Mouse (Mus musculus): ENCODE data around the gene Slc35b1.
A peak's percentile ranks its signal among the peaks of the same experiment; 100 is the strongest.

The Slc35b1 gene

DNA sequence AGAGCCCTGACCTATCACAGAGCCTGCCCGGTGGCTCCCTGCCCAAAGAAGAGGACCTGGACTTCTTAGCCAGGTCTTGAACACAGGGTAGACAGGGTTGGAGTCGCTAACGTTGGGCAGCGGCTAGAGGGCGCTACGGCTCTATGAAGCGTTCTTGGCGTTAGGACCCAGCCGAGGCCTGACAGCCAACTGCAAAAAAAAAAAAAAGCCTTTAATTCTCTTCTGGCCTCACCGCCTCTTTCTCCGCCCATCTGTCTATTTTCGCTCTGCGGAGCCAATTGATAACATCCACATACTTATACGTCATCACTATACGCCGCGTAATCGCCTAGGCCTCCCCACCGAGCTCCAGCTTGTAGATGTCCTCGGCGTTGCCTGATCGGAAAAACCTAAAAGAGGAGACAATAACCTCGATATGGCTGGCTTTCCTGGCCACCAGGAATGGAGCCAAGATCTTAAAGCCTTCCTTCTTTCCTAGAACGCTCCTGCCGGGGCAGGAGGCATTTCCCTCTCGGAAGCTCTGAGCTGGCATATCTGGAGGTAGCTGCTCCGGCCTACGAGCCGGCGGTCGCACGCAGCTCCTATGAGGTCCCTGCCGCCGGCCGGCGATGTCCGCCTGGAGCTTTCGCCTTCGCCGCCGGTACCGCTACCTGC, at the start of gene Slc35b1:
Gene Slc35b1, plus strand, starts transcription at position 374 of the 654 bp plus-strand sequence.
- peak; percentile 93 to 96 for DNase-seq (ENCODE audit: low spot score in 2 of 2)

DNA sequence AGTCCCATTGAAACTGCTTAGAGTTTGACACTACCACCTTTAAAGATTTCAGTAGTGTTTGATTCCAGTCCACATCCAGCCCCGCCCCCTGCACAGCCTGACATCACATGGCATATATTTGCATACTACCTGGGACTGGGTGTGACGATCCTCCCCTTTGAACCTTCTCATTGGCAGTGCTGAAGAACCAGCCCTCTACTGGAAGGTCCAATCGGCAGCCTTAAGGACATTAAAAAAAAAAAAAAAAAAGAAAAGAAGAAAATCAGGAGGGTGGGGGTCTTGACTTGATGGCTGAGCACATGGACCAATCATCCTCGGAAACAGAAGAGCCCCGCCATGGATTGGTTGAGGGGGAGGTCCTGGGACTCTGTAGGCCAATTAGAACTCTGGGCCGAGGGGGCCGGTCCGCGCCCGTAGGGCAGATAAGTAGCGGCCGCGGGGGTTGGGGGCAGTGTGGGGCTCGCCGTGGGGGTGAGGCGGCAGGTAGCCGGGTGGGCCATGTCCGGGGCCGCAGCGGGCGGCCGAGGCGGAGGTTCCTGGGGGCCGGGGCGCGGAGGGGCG, 47.8 kb upstream of the Slc35b1 start, which contains the start of gene Fam117a:
Gene Fam117a, plus strand, starts transcription at position 451 of the 561 bp plus-strand sequence.
- DNase-seq (ENCODE audit: low spot score in 2 of 2) = peak; percentile 82 to 94

GRCm38 (mm10) chr11:95337129-95337813, 47.2 kb upstream of the Slc35b1 start:
- peak; percentile 80 to 83 for DNase-seq (ENCODE audit: low spot score in 2 of 2)

DNA sequence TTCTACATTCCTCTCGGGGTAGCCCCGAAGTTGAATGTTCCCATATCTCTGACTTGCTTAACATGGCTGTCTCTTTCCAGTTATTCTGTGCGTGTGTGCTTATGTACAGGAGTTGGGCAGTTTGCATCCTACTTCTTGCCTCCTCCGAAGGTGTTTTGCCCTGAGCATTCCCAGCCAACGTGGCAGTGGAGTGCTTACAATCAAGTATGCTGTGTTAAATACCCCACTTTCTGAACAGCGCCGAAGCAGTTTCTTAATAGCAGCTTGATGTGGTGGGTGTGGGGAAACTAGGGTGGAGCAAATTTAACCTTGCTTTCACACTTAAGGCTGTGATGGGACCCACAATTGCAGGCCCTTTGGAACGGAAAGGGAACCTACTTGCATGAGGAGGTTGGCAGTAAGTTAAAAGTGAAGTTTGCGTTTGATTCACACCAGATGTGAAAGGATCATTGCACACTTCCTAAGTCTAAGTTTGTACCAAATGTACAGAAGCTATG, 46.6 kb upstream of the Slc35b1 start:
- DNase-seq (ENCODE audit: low spot score in 2 of 2) = peak in 1 of 2 experiments; percentile 44

DNA sequence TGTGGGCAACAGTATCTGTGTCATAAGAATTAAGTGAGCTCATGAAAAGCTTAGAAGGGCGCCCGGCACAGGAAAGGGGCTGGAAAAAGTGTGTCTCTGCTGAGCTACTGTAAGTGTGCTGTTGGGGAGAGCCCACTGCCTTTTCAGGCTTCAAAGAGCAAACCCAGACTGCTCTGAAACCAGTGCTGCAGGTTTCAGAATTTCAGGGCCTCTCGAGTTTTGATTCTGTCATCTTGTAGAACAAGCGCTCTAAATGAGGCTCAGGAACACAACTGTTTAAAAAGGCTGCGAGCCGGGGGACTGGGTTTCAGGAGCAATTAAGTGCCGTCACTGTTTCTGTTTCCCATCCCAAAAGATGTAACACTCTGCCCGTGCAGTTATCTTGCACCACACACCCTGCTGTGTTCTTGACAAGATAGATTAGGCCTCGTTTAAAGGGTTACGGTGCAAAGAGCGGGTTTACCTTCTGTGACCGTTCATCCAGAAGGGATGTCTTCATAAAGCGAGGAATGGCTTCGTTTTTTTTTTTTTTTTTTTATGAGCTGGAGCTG, 44.9 kb upstream of the Slc35b1 start:
- DNase-seq (ENCODE audit: low spot score in 2 of 2) = peak; percentile 73 to 84

GRCm38 (mm10) chr11:95340259-95340658, 44.2 kb upstream of the Slc35b1 start:
- DNase-seq (ENCODE audit: low spot score in 2 of 2) = no peak

GRCm38 (mm10) chr11:95340664-95341063, 43.8 kb upstream of the Slc35b1 start:
- peak in 1 of 2 experiments; percentile 61 for DNase-seq (ENCODE audit: low spot score in 2 of 2)

DNA sequence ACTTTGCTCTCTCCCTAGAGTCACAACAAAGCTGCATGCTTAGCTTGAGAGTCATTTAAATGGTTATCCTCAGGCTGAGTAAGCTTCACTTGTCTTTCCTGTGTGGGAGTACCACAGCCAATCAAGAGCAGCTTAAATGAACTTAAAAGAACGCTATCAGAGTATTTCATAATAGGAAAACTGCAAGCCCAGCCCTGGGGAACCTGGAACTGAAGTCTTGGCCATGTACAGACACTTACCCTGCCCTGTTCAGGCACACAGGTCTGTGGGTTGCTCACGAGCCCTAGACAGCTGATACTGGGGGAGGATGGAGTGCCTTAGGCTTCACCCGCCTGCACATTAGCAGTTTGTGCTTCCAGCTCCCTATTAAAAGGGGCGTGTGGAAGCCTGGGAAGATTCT, 41.3 kb upstream of the Slc35b1 start:
- no peak for DNase-seq (ENCODE audit: low spot score in 2 of 2)

DNA sequence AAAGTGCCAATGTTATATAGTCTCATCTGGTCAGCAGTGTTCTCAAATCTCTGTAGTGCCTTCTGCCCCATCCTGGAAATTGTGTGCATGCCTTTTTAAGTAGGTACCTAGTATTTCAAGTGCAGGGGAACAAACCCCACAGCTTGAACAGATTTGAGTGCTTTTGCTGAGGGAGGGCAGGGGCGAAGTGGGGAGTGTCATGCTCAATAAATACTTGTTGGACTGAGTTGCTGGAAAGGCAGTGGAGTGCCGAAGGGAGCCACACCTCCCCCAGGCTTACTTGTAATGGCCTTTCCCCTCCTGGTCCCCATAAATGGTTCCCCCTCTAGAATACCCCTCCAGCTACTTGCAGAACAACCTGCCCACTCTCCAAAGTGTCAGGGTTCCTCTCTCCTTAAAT, 40.3 kb upstream of the Slc35b1 start:
- DNase-seq (ENCODE audit: low spot score in 2 of 2) = no peak

DNA sequence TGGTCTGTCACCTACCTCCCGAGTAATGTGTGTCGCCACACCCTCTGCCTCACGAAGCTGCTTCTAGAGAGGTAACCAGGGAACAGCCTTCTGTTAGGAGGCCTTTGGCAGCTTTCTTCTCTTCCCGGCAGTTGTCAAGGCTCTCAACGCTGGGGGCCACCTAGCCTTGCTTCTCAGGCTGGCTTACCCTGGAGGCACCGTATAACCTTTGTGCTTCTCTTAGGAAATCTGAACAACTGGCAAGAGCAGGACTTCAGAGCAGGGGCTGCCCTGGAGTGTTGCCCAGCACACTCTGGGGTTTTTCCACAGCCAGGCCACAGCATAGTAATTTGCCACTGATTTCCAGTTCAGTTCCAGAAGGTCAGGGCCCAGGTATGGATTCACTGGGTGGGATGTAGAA, 34.2 kb upstream of the Slc35b1 start:
- DNase-seq (ENCODE audit: low spot score in 2 of 2) = no peak

GRCm38 (mm10) chr11:95350960-95351359, 33.5 kb upstream of the Slc35b1 start:
- no peak for DNase-seq (ENCODE audit: low spot score in 2 of 2)

DNA sequence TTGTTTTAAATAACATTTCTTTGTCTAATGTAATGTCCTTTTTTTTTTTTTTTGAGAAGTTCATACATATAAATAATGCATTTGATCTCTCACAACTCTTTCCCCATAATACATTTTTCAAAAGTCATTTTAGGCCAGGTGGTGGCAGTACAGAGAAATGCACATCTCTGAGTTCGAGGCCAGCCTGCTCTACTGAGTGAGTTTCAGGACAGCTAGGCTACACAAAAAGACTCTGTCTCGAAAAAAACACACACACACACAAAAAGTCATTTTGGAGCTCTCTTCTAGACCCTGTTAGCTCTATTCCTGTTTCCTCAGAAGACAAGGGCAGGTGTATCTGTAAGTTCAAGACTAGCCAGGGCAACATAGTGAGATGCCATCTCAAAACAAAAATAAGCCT, 31.8 kb upstream of the Slc35b1 start:
- DNase-seq (ENCODE audit: low spot score in 2 of 2) = no peak

DNA sequence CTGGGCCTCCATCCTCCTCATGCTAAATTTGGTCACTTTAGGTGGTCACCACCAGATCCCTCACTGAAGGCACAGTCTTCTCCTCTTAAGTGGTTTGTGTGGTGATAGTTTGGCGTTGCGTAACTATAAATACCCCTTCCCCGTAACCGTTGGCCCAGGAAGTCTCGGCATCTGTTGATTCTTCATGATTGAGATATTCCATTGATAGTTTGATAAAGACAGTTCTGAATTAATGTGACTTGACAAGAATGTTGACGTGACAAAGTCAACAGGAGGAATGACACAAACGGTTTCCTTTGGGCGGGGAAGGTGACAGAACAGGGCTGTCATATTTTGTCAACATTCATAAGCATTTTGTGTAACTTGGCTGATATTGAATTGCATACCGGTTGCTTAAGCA, 31.3 kb upstream of the Slc35b1 start:
- no peak for DNase-seq (ENCODE audit: low spot score in 2 of 2)

- no peak for DNase-seq (ENCODE audit: low spot score in 2 of 2)
These were observed 30.1 kb upstream of the Slc35b1 start for GRCm38 (mm10) chr11:95354228-95354944.

DNA sequence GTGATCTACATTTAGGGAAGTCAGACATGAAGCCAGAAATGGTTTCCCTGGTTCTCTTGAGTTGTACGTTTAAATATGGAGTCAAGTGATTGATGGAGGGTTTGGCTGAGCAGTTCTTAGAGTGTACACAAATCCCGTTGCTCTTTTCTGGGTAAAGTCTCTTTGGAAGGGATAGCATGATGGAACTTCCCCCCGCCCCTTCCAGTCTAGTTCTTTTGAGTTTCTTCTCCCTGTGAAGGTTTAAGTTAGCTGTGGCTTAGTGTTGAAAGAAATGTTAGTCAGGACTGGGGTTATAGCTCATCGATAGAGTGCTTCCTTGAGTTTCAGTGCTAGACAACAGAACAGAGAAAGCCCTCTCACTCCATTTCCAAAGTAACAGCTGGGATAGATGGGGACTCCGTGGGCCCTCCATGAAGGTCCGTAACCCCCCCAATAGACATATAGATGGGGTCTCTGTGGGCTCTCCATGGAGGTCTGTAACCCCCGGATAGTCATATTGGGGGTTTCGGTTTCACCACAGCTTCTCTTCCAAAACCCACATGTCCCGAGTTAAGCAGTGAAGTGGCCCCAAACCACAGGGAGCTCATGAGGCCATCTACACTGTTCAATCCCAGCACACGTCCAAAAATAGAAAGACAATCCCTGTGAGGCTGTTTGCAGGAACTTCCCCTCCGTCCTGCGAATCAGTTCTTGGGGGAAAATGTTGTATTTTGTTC, 29.4 kb upstream of the Slc35b1 start:
- no peak for DNase-seq (ENCODE audit: low spot score in 2 of 2)

GRCm38 (mm10) chr11:95355661-95356011, 28.9 kb upstream of the Slc35b1 start:
- no peak for DNase-seq (ENCODE audit: low spot score in 2 of 2)

GRCm38 (mm10) chr11:95356039-95356438, 28.5 kb upstream of the Slc35b1 start:
- DNase-seq (ENCODE audit: low spot score in 2 of 2) = no peak

- peak; percentile 95 to 99 for DNase-seq (ENCODE audit: low spot score in 2 of 2)
These were observed 27.8 kb upstream of the Slc35b1 start for GRCm38 (mm10) chr11:95356469-95357273.

DNA sequence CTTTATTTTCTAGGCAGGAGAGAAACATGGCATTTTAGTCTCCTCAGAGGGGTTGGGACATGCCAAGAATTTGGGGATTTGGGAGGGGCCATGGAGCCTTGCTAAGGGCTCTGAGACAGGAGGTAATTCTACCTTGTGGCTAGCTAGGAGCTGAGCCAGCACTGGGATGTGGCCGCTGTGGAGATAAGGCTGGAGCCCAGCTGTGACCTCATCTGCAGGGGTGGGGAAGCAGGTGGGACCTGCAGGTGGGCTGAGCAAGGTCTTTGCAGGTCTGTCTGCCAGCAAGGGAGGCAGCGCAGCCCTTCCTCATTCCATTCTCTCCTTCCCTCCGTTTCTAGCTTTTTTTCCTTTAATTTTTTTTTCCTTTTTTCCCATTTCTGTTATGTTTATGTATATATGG, 26.2 kb upstream of the Slc35b1 start:
- no peak for DNase-seq (ENCODE audit: low spot score in 2 of 2)

DNA sequence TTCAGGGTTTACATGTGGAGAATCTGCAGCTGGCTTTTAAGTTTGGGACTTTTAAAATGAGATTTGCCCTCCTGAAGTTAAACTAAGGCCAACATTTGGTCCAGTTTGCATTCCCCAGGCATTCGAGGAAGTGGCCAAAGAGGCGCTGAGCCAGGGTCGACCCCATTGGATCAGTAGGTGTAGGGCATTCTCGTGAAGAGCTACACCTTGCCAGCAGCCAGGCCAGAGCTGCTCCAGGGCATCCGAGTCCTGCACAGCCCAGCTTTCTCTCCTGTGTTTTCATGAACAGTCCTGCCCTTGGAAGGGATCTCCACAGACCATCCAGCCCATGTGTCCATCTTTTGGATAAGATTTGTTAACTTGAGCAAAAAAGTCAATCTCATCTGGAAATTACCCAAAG, 20.1 kb upstream of the Slc35b1 start:
- DNase-seq (ENCODE audit: low spot score in 2 of 2) = no peak
